Comparison of ENCODE assay signal across 29 mouse cellular contexts in genomic region chr10:116562731-116563480, GRCm38 (mm10). TPM values are rescaled to one million over a fixed set of nuclear protein-coding genes. Genes with fewer than 3 reads are reported as not detected.
DNase-seq lines count a peak whose midpoint lies in the region; ATAC-seq and TF ChIP-seq lines count a peak whose summit lies in the region.
"Had no signal": no experiment of that assay in that cellular context is flagged by ENCODE, and none has a peak within 500 bp of the region (broad histone marks: within the 10 kb centered on the region; RNA-seq: fewer than 3 reads in every experiment).

No protein-coding gene starts in this region.

- DNase-seq in heart, postnatal 0 days (ENCODE audit: low spot score): no peak
- DNase-seq in heart, postnatal 14 days: no peak
- no peak for DNase-seq in thymus, adult 2 months
- DNase-seq in thymus, postnatal 10 days (ENCODE audit: low spot score in 2 of 2): no peak
- peak; percentile 40 for DNase-seq in ZHBTc4 (ENCODE audit: low read depth, low spot score)
- DNase-seq in liver, postnatal 0 days: no peak
- DNase-seq in ovary, postnatal 10 days (ENCODE audit: low spot score): no peak
- DNase-seq: adrenal gland, adult 2 months; forebrain, postnatal 0 days; gastrocnemius, postnatal 25 days; heart, adult 18-20 months; kidney, adult 11 months; kidney, postnatal 36 days; liver; lung, embryonic 14.5 days; right cerebral cortex, adult 18-20 months; spleen, adult 18-20 months had no signal

- no peak for TF ChIP-seq CTCF in heart, postnatal 0 days (IDR thresholded peaks at IDR 0.05; ENCODE audit: low read depth)
- TF ChIP-seq CTCF in thymus, adult 2 months (IDR thresholded peaks at IDR 0.05; ENCODE audit: borderline replicate concordance, control insufficient read depth, extremely low read depth, insufficient read depth, low read length, poor library complexity): no peak
- no peak for TF ChIP-seq CTCF in liver, postnatal 0 days (IDR thresholded peaks at IDR 0.05; ENCODE audit: low read depth)

- no peak for ATAC-seq in heart, postnatal 0 days (ENCODE audit: insufficient read depth, low read depth)
- ATAC-seq in activated CD4-positive, CD25-positive, alpha-beta regulatory T cell, adult 4 months: no peak
- no peak for ATAC-seq in liver, postnatal 0 days
- ATAC-seq: CD4-positive, CD25-positive, alpha-beta regulatory T cell, adult 4 months; forebrain, postnatal 0 days; inflammation-experienced regulatory T-cells, adult 6 months; midbrain, embryonic 16.5 days; Patski had no signal

- peak overlapping the region; percentile 20; the same call in 1 of the 2 replicates for H3K27ac ChIP-seq in heart, postnatal 0 days (ENCODE audit: low read depth)
- peak overlapping the region; percentile 88 for H3K27ac ChIP-seq in thymus, adult 2 months (ENCODE audit: control insufficient read depth, insufficient read depth, low read length)
- no peak overlapping the region for H3K27ac ChIP-seq in liver, postnatal 0 days (ENCODE audit: low read depth)
- H3K27ac ChIP-seq: embryonic facial prominence, embryonic 10.5 days; embryonic facial prominence, embryonic 15.5 days; forebrain, embryonic 12.5 days; hindbrain, embryonic 14.5 days; liver, embryonic 14.5 days had no signal

- H3K4me1 ChIP-seq in heart, postnatal 0 days (ENCODE audit: control insufficient read depth, insufficient read depth): peaks cover 25% of the 10 kb centered on the region
- H3K4me1 ChIP-seq in thymus, adult 2 months (replicated peaks; ENCODE audit: control insufficient read depth, insufficient read depth, low read length): peaks cover 17% of the 10 kb centered on the region
- H3K4me1 ChIP-seq in liver, postnatal 0 days (ENCODE audit: insufficient read depth): peaks cover 15% of the 10 kb centered on the region

- TF ChIP-seq POLR2A in thymus, adult 2 months (IDR thresholded peaks at IDR 0.05; ENCODE audit: control insufficient read depth, extremely low read depth, insufficient read depth, low read length, poor library complexity): no peak

- 75% methylated on average over 4 of the region's 4 CpGs for WGBS in heart, postnatal 0 days
- 75% methylated on average over 4 of the region's 4 CpGs for WGBS in thymus, adult 2 months
- WGBS in liver, postnatal 0 days (ENCODE audit: insufficient replicate concordance): 73% methylated on average over 4 of the region's 4 CpGs

- no peaks in the 10 kb centered on the region for H3K36me3 ChIP-seq in heart, postnatal 0 days (replicated peaks; ENCODE audit: control insufficient read depth, insufficient read depth, low read length)
- no peaks in the 10 kb centered on the region for H3K36me3 ChIP-seq in thymus, adult 2 months (ENCODE audit: control insufficient read depth, insufficient read depth, low read length)
- no peaks in the 10 kb centered on the region for H3K36me3 ChIP-seq in liver, postnatal 0 days (replicated peaks; ENCODE audit: insufficient read depth, low read length)
- H3K36me3 ChIP-seq: embryonic facial prominence, embryonic 15.5 days had no signal

- H3K27me3 ChIP-seq in heart, postnatal 0 days (ENCODE audit: control insufficient read depth, insufficient read depth, low read length): no peaks in the 10 kb centered on the region
- H3K27me3 ChIP-seq in thymus, adult 2 months (ENCODE audit: control insufficient read depth, insufficient read depth, low read length): no peaks in the 10 kb centered on the region
- no peaks in the 10 kb centered on the region for H3K27me3 ChIP-seq in liver, postnatal 0 days (ENCODE audit: insufficient read depth, low read length)
- H3K27me3 ChIP-seq: embryonic facial prominence, embryonic 15.5 days; forebrain, embryonic 12.5 days; Patski had no signal

- H3K9ac ChIP-seq in heart, postnatal 0 days (replicated peaks; ENCODE audit: low read depth, low read length): no peak overlapping the region
- no peak overlapping the region for H3K9ac ChIP-seq in liver, postnatal 0 days (replicated peaks)
- H3K9ac ChIP-seq: embryonic facial prominence, embryonic 15.5 days; forebrain, embryonic 12.5 days; forebrain, postnatal 0 days; hindbrain, embryonic 14.5 days; liver, embryonic 14.5 days; lung, embryonic 14.5 days had no signal

- no peaks in the 10 kb centered on the region for H3K9me3 ChIP-seq in heart, postnatal 0 days (replicated peaks; ENCODE audit: control insufficient read depth, low read length)
- no peaks in the 10 kb centered on the region for H3K9me3 ChIP-seq in liver, postnatal 0 days (ENCODE audit: low read length)
- H3K9me3 ChIP-seq: embryonic facial prominence, embryonic 15.5 days; forebrain, embryonic 12.5 days had no signal

- intact Hi-C loops in heart, postnatal 14 days (cut with DNase I): no loop called here

- H3K4me3 ChIP-seq in heart, postnatal 0 days (ENCODE audit: low read depth, low read length): no peak overlapping the region
- H3K4me3 ChIP-seq in thymus, adult 2 months (ENCODE audit: control insufficient read depth, insufficient read depth, low read length): no peak overlapping the region
- H3K4me3 ChIP-seq in liver, postnatal 0 days (ENCODE audit: low read depth, low read length): no peak overlapping the region
- H3K4me3 ChIP-seq: embryonic facial prominence, embryonic 10.5 days; embryonic facial prominence, embryonic 15.5 days; forebrain, embryonic 12.5 days had no signal

- no peak for TF ChIP-seq EP300 in heart, postnatal 0 days (IDR thresholded peaks at IDR 0.05; ENCODE audit: low read depth)
- no peak for TF ChIP-seq EP300 in liver, postnatal 0 days (IDR thresholded peaks at IDR 0.05; ENCODE audit: low read depth)

- H3K4me2 ChIP-seq in heart, postnatal 0 days (ENCODE audit: low read depth, low read length): no peak overlapping the region
- no peak overlapping the region for H3K4me2 ChIP-seq in liver, postnatal 0 days (ENCODE audit: low read depth, low read length)
- H3K4me2 ChIP-seq: embryonic facial prominence, embryonic 15.5 days; forebrain, embryonic 12.5 days; heart, embryonic 11.5 days; hindbrain, embryonic 14.5 days; lung, embryonic 14.5 days; midbrain, embryonic 11.5 days had no signal

RNA-seq across cellular contexts. Expression of gene Cnot2, which starts 18.4 kb away (rescaled TPM):
- total RNA-seq in heart, postnatal 0 days (2014; rRNA removed; ENCODE audit: low replicate concordance): 60.7 and 62.6 TPM in 2 replicates
- polyA plus RNA-seq in heart, postnatal 0 days (2015; fragmentation: Nextera tagmentation; extraction: Ambion mirVana): 45.7 and 50.0 TPM in 2 replicates
- total RNA-seq in heart, postnatal 14 days (2021): 10 to 100 TPM; 49.1 to 51.7 TPM
- 103 and 114 TPM in 2 replicates for polyA plus RNA-seq in thymus, adult 2 months (2012; rRNA removed)
- 10 to 100 TPM; 76.0 to 97.1 TPM for polyA plus RNA-seq in activated CD4-positive, CD25-positive, alpha-beta regulatory T cell, adult 4 months (2017; shearing (Covaris generic))
- 22.1 and 22.8 TPM in 2 replicates for polyA plus RNA-seq in liver, postnatal 0 days (2015; fragmentation: Nextera tagmentation; extraction: Ambion mirVana)
